Mouse (Mus musculus): ENCODE data around the gene Klf7. TPM values are rescaled to one million over a fixed set of nuclear protein-coding genes. Genes with fewer than 3 reads are reported as not detected.
A peak's percentile ranks its signal among the peaks of the same experiment; 100 is the strongest.

Klf7 gene
- polyA plus RNA-seq, 1 experiment from 2014 or later: 30.4 TPM

DNA sequence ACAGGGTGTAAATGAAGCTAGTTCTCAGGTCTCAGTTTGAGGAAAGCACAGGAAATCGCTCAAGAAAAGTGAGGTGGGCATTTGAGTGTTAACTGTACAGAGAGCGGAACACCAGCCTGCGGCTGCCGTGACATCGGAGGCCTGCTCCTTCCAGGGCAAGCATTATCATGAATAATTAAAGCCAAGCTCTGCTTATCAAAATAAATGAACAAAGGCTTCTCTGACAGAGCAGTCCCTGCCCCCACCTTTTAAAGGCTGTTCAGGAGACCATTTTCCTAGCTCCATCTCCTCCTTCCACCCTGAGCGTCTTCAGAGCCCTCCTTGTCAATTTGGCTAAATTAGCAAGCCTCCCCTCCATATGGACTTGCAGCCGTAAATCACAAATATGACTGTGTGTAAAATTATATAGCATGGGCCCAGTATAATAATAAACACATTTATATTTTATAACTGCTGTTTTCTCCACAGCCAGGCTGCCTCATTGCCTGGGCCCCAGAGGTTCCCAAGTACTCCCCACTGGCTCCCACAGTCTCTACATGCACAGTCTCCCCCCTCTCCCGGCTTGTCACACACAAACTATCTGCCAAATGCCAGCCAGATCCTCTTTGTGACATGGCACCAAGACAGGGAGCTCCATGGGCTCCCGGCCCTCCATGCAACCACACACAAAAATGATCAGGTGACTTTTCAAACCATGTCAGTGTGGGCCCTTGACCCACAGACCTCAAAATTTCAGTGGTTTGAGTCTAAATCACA, 61.2 kb downstream of the Klf7 start:
- Histone ChIP-seq H3K36me3 (ENCODE audit: control insufficient read depth, insufficient read depth, low read length) (no peaks in the 10 kb centered on the region), H3K4me1 (ENCODE audit: control insufficient read depth, insufficient read depth, low read length) (peaks cover 39% of the 10 kb centered on the region), H3K4me2 (no peak overlapping the region; the same call in 1 of the 2 replicates), H3K4me3 (ENCODE audit: low read depth, low read length) (no peak overlapping the region), H3K27ac (ENCODE audit: low read depth, low read length) (peak overlapping the region; percentile 62; the same call in 1 of the 2 replicates), H3K27me3 (ENCODE audit: control insufficient read depth, insufficient read depth, low read length) (no peaks in the 10 kb centered on the region), H3K9me3 (ENCODE audit: control insufficient read depth, low read length) (no peaks in the 10 kb centered on the region), H3K9ac (ENCODE audit: low read length) (peak overlapping the region; percentile 32; the same call in 1 of the 2 replicates)
- peak; percentile 80 for ATAC-seq (ENCODE audit: low FRiP score)
- WGBS: 50% methylated on average over 9 of the region's 9 CpGs
- peak; percentile 87 for DNase-seq (ENCODE audit: low spot score, missing footprints)

DNA sequence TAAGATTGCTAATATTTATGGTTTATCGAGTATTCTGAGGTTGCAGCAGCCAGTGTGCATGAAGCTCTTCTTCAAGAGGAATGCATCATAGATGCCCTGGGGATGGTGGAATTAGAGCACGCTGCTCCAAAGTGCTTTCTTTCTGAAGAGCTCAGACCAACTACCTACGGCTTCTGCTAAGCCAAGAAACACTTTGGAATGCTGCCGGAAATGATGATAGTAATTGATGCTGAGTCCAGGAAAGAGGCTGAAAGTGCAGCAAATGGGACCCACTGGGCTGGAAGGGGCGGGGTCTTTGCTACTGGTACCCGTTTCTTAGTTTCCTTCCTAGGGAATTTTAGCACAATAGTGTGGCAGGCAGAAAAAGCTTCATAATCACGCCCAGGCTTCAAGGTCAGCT, 62.0 kb downstream of the Klf7 start:
- Histone ChIP-seq H3K4me1 (ENCODE audit: control insufficient read depth, insufficient read depth, low read length) (peaks cover 35% of the 10 kb centered on the region), H3K4me2 (no peak overlapping the region), H3K9me3 (ENCODE audit: control insufficient read depth, low read length) (no peaks in the 10 kb centered on the region), H3K9ac (ENCODE audit: low read length) (no peak overlapping the region; the same call in 1 of the 2 replicates), H3K4me3 (ENCODE audit: low read depth, low read length) (no peak overlapping the region), H3K36me3 (ENCODE audit: control insufficient read depth, insufficient read depth, low read length) (no peaks in the 10 kb centered on the region), H3K27ac (ENCODE audit: low read depth, low read length) (peak overlapping the region; percentile 62; the same call in 1 of the 2 replicates), H3K27me3 (ENCODE audit: control insufficient read depth, insufficient read depth, low read length) (no peaks in the 10 kb centered on the region)
- 81% methylated on average over 7 of the region's 7 CpGs for WGBS
- DNase-seq (ENCODE audit: low spot score, missing footprints) (no peak), ATAC-seq (ENCODE audit: low FRiP score) (no peak)

DNA sequence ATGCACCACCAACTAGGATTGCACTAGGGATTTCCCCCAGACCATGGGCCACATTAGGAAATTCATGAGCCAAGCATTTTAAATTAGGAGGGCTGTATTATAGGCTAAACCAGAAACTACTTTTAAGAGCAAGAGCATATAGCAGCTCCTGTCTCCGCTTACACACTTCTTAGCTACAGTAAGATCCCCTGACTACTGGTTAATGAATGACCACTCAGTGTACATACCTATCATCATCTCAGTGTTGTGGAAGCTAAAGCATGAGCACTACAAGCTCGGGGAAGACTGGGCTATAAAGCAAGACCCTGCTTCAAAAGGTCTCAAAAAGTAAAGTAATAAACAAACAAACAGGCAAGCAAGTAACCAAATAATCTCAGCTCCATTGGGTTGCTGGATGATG, 65.5 kb downstream of the Klf7 start:
- ATAC-seq (ENCODE audit: low FRiP score): no peak
- no peak overlapping the region for H3K9ac ChIP-seq (ENCODE audit: low read length)
- 77% methylated on average over 2 of the region's 2 CpGs for WGBS
- no peak overlapping the region for H3K27ac ChIP-seq (ENCODE audit: low read depth, low read length)
- no peak overlapping the region for H3K4me2 ChIP-seq
- no peak for DNase-seq (ENCODE audit: low spot score, missing footprints)
- H3K9me3 ChIP-seq (ENCODE audit: control insufficient read depth, low read length): no peaks in the 10 kb centered on the region
- H3K27me3 ChIP-seq (ENCODE audit: control insufficient read depth, insufficient read depth, low read length): no peaks in the 10 kb centered on the region
- H3K4me3 ChIP-seq (ENCODE audit: low read depth, low read length): no peak overlapping the region
- peaks cover 22% of the 10 kb centered on the region for H3K4me1 ChIP-seq (ENCODE audit: control insufficient read depth, insufficient read depth, low read length)
- no peaks in the 10 kb centered on the region for H3K36me3 ChIP-seq (ENCODE audit: control insufficient read depth, insufficient read depth, low read length)

DNA sequence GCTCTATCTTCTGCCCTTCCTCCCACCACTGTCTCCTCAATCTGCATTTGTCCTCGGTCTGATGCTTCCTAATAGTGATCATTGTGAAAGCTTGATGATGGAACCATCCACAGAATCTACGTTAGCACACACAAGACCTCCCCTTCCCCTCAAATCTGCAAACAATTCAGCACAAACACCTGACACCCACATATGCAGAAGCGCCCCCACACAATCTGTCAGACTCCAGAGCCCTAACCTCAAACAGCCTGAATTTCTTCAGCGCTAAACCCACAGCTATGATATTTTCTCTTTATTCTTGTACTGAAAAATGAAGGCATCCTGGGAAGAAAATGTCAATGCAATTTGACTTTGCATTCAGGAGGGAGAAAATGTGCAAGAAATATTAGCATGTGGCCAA, 66.1 kb downstream of the Klf7 start:
- Histone ChIP-seq H3K9me3 (ENCODE audit: control insufficient read depth, low read length) (no peaks in the 10 kb centered on the region), H3K36me3 (ENCODE audit: control insufficient read depth, insufficient read depth, low read length) (no peaks in the 10 kb centered on the region), H3K4me2 (no peak overlapping the region), H3K27ac (ENCODE audit: low read depth, low read length) (peak overlapping the region; percentile 41; the same call in 1 of the 2 replicates), H3K27me3 (ENCODE audit: control insufficient read depth, insufficient read depth, low read length) (no peaks in the 10 kb centered on the region), H3K9ac (ENCODE audit: low read length) (no peak overlapping the region), H3K4me1 (ENCODE audit: control insufficient read depth, insufficient read depth, low read length) (peaks cover 17% of the 10 kb centered on the region), H3K4me3 (ENCODE audit: low read depth, low read length) (no peak overlapping the region)
- WGBS: 82% methylated on average over 4 of the region's 4 CpGs
- DNase-seq (ENCODE audit: low spot score, missing footprints) (no peak), ATAC-seq (ENCODE audit: low FRiP score) (no peak)

DNA sequence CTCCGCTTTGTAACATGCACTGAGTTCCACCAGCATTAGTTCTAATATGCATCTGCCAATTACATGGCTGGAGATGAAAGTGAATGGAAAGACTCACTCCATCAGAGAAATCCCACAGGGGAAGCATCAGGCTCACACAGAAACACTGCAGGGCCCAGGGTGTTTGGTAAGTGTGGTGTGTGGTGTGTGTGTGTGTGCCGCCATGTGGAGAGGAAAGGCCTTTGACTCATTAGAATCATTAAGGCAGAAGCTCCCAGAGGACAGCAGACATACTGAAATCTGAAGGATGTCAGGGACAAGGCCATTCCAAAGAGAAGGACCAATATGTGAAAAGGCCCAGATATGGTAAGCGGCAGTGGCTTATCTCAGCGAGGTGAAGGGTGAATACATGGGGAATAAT, 66.9 kb downstream of the Klf7 start:
- H3K4me3 ChIP-seq (ENCODE audit: low read depth, low read length): no peak overlapping the region
- H3K27ac ChIP-seq (ENCODE audit: low read depth, low read length): no peak overlapping the region
- no peaks in the 10 kb centered on the region for H3K27me3 ChIP-seq (ENCODE audit: control insufficient read depth, insufficient read depth, low read length)
- H3K36me3 ChIP-seq (ENCODE audit: control insufficient read depth, insufficient read depth, low read length): no peaks in the 10 kb centered on the region
- DNase-seq (ENCODE audit: low spot score, missing footprints): no peak
- no peak overlapping the region for H3K4me2 ChIP-seq
- peaks cover 9% of the 10 kb centered on the region; the same call in 1 of the 2 replicates for H3K4me1 ChIP-seq (ENCODE audit: control insufficient read depth, insufficient read depth, low read length)
- no peaks in the 10 kb centered on the region for H3K9me3 ChIP-seq (ENCODE audit: control insufficient read depth, low read length)
- no peak for ATAC-seq (ENCODE audit: low FRiP score)
- H3K9ac ChIP-seq (ENCODE audit: low read length): no peak overlapping the region
- 79% methylated on average over 4 of the region's 4 CpGs for WGBS

DNA sequence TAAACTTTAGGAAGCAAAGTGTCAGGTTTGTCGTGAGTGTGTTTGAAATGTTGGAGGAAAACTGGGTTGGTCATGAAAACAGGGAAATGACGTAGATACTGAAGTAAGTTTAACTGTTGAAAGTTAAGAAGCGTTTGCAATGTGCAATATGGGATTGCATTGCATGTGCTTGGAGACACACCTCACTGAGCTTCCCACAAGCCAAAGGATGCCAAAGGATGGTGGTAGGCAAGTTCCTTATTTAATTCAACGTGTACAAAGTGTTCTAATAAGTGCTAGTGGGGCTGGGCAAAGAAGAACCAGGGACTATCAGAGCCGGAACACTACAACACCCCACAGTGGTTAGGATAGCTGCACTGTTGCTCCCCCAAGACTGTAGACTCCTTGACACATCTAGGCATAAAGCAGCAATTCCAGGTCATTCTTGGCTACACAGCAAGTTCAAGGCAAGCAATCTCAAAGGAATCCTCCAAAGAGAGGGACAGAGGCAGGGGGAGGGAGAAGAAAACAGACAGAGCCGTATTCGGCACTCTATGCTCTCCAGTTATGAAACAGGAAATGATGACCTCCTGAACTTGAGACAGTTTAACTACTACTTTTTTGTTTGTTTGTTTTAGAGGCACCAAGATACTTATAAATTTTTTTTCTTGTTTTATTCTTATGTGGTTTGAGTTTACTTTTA, 69.9 kb downstream of the Klf7 start:
- H3K27ac ChIP-seq (ENCODE audit: low read depth, low read length): no peak overlapping the region
- 83% methylated on average over 7 of the region's 7 CpGs for WGBS
- no peak for ATAC-seq (ENCODE audit: low FRiP score)
- no peak overlapping the region for H3K4me3 ChIP-seq (ENCODE audit: low read depth, low read length)
- no peaks in the 10 kb centered on the region for H3K36me3 ChIP-seq (ENCODE audit: control insufficient read depth, insufficient read depth, low read length)
- H3K27me3 ChIP-seq (ENCODE audit: control insufficient read depth, insufficient read depth, low read length): no peaks in the 10 kb centered on the region
- H3K4me2 ChIP-seq: no peak overlapping the region
- H3K9ac ChIP-seq (ENCODE audit: low read length): no peak overlapping the region
- no peak for DNase-seq (ENCODE audit: low spot score, missing footprints)
- 0 out of 2 replicates have a peak, but pooled peaks cover 5% of the 10 kb centered on the region for H3K4me1 ChIP-seq (ENCODE audit: control insufficient read depth, insufficient read depth, low read length)
- no peaks in the 10 kb centered on the region for H3K9me3 ChIP-seq (ENCODE audit: control insufficient read depth, low read length)

DNA sequence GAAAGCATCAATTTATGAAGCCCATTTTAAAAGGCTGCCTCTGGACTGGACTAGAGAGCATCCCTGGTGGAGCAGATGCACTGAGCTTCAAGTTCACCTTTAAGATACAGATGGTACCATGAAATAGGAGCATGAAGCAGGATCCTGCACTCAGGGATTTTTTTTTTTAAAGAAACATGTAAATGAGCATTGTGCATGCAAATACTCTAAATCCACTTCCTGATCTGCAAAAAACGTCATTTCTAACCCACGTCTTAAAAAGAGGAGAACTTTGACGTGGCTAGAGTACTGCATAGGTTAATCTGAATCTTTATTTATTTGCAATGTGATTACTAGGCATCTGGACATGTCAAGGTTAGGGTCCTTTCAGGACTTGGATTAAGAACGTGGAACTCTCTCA, 73.5 kb downstream of the Klf7 start:
- H3K36me3 ChIP-seq (ENCODE audit: control insufficient read depth, insufficient read depth, low read length): no peaks in the 10 kb centered on the region
- H3K9ac ChIP-seq (ENCODE audit: low read length): no peak overlapping the region
- DNase-seq (ENCODE audit: low spot score, missing footprints): no peak
- H3K27ac ChIP-seq (ENCODE audit: low read depth, low read length): no peak overlapping the region
- 83% methylated on average over 4 of the region's 4 CpGs for WGBS
- no peaks in the 10 kb centered on the region for H3K4me1 ChIP-seq (ENCODE audit: control insufficient read depth, insufficient read depth, low read length)
- H3K4me2 ChIP-seq: no peak overlapping the region
- H3K9me3 ChIP-seq (ENCODE audit: control insufficient read depth, low read length): no peaks in the 10 kb centered on the region
- H3K27me3 ChIP-seq (ENCODE audit: control insufficient read depth, insufficient read depth, low read length): no peaks in the 10 kb centered on the region
- no peak for ATAC-seq (ENCODE audit: low FRiP score)
- H3K4me3 ChIP-seq (ENCODE audit: low read depth, low read length): no peak overlapping the region

DNA sequence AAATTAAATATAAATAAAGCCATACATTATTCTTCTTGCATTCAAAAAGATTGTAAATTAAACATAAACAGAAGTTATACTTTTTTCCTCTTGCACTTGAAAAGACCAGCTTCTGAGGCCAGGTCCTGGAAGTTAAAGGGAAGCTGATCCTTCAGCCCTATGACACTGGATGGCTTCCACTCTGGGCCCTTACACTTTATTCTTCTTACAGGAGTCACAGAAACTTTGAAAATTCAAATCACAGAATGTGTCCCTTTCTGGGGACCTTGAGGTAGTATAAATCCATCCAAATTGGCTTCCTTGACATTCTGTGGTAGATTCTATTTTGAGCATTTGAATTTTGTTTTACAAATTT, 75.3 kb downstream of the Klf7 start:
- ATAC-seq (ENCODE audit: low FRiP score): no peak

DNA sequence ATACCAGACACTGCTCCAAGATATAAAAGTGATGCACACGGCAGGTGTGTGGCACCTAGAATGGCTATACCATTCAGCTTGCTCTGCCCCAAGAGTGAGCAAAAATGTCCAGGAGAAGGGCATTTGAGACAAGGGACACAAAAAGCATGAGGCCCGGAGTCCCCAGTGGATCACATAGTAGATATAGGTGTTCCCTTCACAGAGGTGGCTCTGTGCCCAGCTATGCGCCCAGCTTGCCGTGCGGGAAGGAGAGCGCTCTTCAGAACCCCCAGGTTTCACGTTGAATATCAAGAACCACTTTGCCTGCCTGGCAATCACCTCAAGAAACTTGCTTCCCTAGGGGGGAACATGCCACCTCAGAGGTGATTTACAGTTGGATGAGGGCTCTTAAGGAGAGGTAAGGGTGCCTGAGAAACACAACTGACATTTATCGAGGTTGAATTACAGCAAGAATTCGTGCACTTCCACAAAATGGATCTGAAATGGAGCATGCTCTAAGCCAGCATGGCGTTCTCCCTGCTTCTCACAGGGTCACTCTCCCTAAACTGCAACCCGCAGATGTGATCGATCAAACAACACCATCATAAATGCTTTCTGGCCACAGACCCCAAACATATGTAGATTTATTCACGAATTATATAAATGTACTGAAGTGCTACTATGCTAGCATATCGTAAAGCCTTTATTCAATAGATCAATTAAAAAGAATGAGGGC, 75.8 kb downstream of the Klf7 start:
- H3K9me3 ChIP-seq (ENCODE audit: control insufficient read depth, low read length): no peaks in the 10 kb centered on the region
- DNase-seq (ENCODE audit: low spot score, missing footprints): no peak
- WGBS: 91% methylated on average over 14 of the region's 14 CpGs
- no peaks in the 10 kb centered on the region for H3K4me1 ChIP-seq (ENCODE audit: control insufficient read depth, insufficient read depth, low read length)
- no peaks in the 10 kb centered on the region for H3K36me3 ChIP-seq (ENCODE audit: control insufficient read depth, insufficient read depth, low read length)
- H3K27me3 ChIP-seq (ENCODE audit: control insufficient read depth, insufficient read depth, low read length): no peaks in the 10 kb centered on the region
- no peak for ATAC-seq (ENCODE audit: low FRiP score)
- H3K4me2 ChIP-seq: no peak overlapping the region
- no peak overlapping the region for H3K9ac ChIP-seq (ENCODE audit: low read length)
- no peak overlapping the region for H3K4me3 ChIP-seq (ENCODE audit: low read depth, low read length)
- no peak overlapping the region for H3K27ac ChIP-seq (ENCODE audit: low read depth, low read length)

More for the DNA sequence above, 75.3 kb downstream of the Klf7 start:
- no peaks in the 10 kb centered on the region for H3K9me3 ChIP-seq (ENCODE audit: control insufficient read depth, low read length)
- H3K27ac ChIP-seq (ENCODE audit: low read depth, low read length): no peak overlapping the region
- H3K27me3 ChIP-seq (ENCODE audit: control insufficient read depth, insufficient read depth, low read length): no peaks in the 10 kb centered on the region
- DNase-seq (ENCODE audit: low spot score, missing footprints): no peak
- H3K4me2 ChIP-seq: no peak overlapping the region
- H3K4me3 ChIP-seq (ENCODE audit: low read depth, low read length): no peak overlapping the region
- no peaks in the 10 kb centered on the region for H3K36me3 ChIP-seq (ENCODE audit: control insufficient read depth, insufficient read depth, low read length)
- no peak overlapping the region for H3K9ac ChIP-seq (ENCODE audit: low read length)
- H3K4me1 ChIP-seq (ENCODE audit: control insufficient read depth, insufficient read depth, low read length): no peaks in the 10 kb centered on the region

Measured in midbrain, embryonic 11.5 days (tissue).